Mouse (Mus musculus) cortical plate, adult 2 months (tissue): ENCODE results near the gene Snx1.

Source experiments
- CTCF ChIP-seq: fragments of 200-500 bp; IDR thresholded peaks from 2 replicates; pipeline ENCODE4 v1.5.1; 2011; ENCODE audit warnings: mild to moderate bottlenecking, control low read depth, low read length; ENCODE audit not compliant: insufficient read depth; ENCODE audit errors: extremely low read depth
- POLR2A ChIP-seq: fragments of 200-500 bp; IDR thresholded peaks from 2 replicates; pipeline ENCODE4 v1.6.1; 2011; ENCODE audit warnings: mild to moderate bottlenecking, low read length, control low read depth; ENCODE audit not compliant: insufficient read depth; ENCODE audit errors: extremely low read depth

DNA sequence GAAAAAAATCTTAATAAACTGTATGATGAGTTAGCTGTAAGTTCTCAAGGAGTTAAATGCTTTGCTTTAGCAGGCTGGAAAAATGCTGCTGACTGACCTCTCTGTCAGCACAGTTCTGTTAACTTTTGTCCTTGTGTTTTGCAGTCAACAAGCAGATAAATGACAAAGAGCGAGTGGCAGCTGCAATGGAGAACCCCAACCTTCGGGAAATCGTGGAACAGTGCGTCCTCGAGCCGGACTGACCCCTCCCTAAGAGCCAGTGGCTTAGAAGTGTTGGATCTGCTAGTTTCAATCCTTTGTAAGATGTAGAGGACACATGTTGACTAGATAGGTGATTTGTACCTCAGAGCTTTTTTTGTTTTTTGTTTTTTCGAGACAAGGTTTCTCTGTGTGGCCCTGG is 11.8 kb upstream of the Snx1 start:
- TF ChIP-seq POLR2A: no peak
- TF ChIP-seq CTCF: no peak
